Mouse (Mus musculus) megakaryocyte, adult 5-6 weeks (primary cell): ENCODE results near the gene Chrna1. TPM values are rescaled to one million over a fixed set of nuclear protein-coding genes. Genes with fewer than 3 reads are reported as not detected.

Source experiments
- ATAC-seq: 2 replicates; pipeline ENCODE4 v1.8.0; 2016; ENCODE audit warnings: mild to moderate bottlenecking, inconsistent platforms; ENCODE audit not compliant: poor library complexity, severe bottlenecking
- total RNA-seq, 2 experiments: library from RNA; stranded (forward) in 1 of 2; stranded (reverse) in 1 of 2; fragments of 153-499, 151-499 nt in 1 of 2; fragments of 221-1000, 200-1000 nt in 1 of 2; gene quantifications; 2 replicates each; pipeline versions ENCODE4 v1.2.3 to v1.2.4; 2015 to 2017

The Chrna1 gene
- total RNA-seq, 2 experiments from 2014 or later, result not detected

GRCm38 (mm10) chr2:73527956-73528355 is 52.2 kb downstream of the Chrna1 start:
- no peak for ATAC-seq

- peak; percentile 79 for ATAC-seq
These were observed 53.4 kb downstream of the Chrna1 start for GRCm38 (mm10) chr2:73526691-73527090.

- ATAC-seq, result no peak
These were observed 57.2 kb downstream of the Chrna1 start for GRCm38 (mm10) chr2:73522891-73523290.

GRCm38 (mm10) chr2:73522336-73522735 is 57.8 kb downstream of the Chrna1 start:
- ATAC-seq, result no peak

GRCm38 (mm10) chr2:73521737-73522136 is 58.4 kb downstream of the Chrna1 start:
- no peak for ATAC-seq

- no peak for ATAC-seq
These were observed 61.2 kb downstream of the Chrna1 start for GRCm38 (mm10) chr2:73518966-73519365.

- ATAC-seq, result no peak
These were observed 61.8 kb downstream of the Chrna1 start for GRCm38 (mm10) chr2:73518311-73518710.

- ATAC-seq, result no peak
These were observed 66.0 kb downstream of the Chrna1 start for GRCm38 (mm10) chr2:73514178-73514577.

Other genes with a start within 250 kb of the Chrna1 start
- gene Gpr155, start 193.8 kb downstream of the Chrna1 start, total RNA-seq (2015), result 3.2 and 6.0 TPM in 2 replicates
- 2.5 and 6.3 TPM in 2 replicates for gene Gpr155, start 193.8 kb downstream of the Chrna1 start, total RNA-seq (2017)
- 123 and 139 TPM in 2 replicates for gene Wipf1, start 50.6 kb downstream of the Chrna1 start, total RNA-seq (2015)
- 37.4 and 55.2 TPM in 2 replicates for gene Wipf1, start 50.6 kb downstream of the Chrna1 start, total RNA-seq (2017)
- gene Chn1, start 195.0 kb upstream of the Chrna1 start, total RNA-seq (2015), result not detected in 2 replicates
- not detected in 2 replicates for gene Chn1, start 195.0 kb upstream of the Chrna1 start, total RNA-seq (2017)